Mouse (Mus musculus): ENCODE measurements around the gene Ildr2. TPM values are rescaled to one million over a fixed set of nuclear protein-coding genes. Genes with fewer than 3 reads are reported as not detected.

The Ildr2 gene
- polyA plus RNA-seq, 1 experiment: not detected

- Histone ChIP-seq H3K4me3 (replicated peaks) (peak overlapping the region; percentile 4), H3K4me1 (peaks cover 5% of the 10 kb centered on the region; the same call in 1 of the 2 replicates), H3K27me3 (replicated peaks) (peaks cover 27% of the 10 kb centered on the region), H3K9me3 (peaks cover 6% of the 10 kb centered on the region; the same call in 1 of the 2 replicates), H3K36me3 (replicated peaks; ENCODE audit: low read length) (no peaks in the 10 kb centered on the region)
- no peak for TF ChIP-seq GATA1 (IDR thresholded peaks at IDR 0.05; ENCODE audit: borderline replicate concordance, low read length)
- TF ChIP-seq FLI1 (IDR thresholded peaks at IDR 0.05; ENCODE audit: low read length): no peak
Observed at GRCm38 (mm10) chr1:166282597-166283210, 28.8 kb downstream of the Ildr2 start.

GRCm38 (mm10) chr1:166283451-166283850 lies 29.5 kb downstream of the Ildr2 start:
- no peak for TF ChIP-seq GATA1 (IDR thresholded peaks at IDR 0.05; ENCODE audit: borderline replicate concordance, low read length)
- no peak for TF ChIP-seq FLI1 (IDR thresholded peaks at IDR 0.05; ENCODE audit: low read length)
- H3K4me1 ChIP-seq: peaks cover 5% of the 10 kb centered on the region; the same call in 1 of the 2 replicates
- no peaks in the 10 kb centered on the region for H3K36me3 ChIP-seq (replicated peaks; ENCODE audit: low read length)
- no peak overlapping the region for H3K4me3 ChIP-seq (replicated peaks)
- H3K27me3 ChIP-seq (replicated peaks): peaks cover 27% of the 10 kb centered on the region
- peaks cover 6% of the 10 kb centered on the region; the same call in 1 of the 2 replicates for H3K9me3 ChIP-seq

- Histone ChIP-seq H3K27me3 (replicated peaks) (peaks cover 27% of the 10 kb centered on the region), H3K9me3 (peaks cover 6% of the 10 kb centered on the region; the same call in 1 of the 2 replicates), H3K36me3 (replicated peaks; ENCODE audit: low read length) (no peaks in the 10 kb centered on the region), H3K4me1 (peaks cover 5% of the 10 kb centered on the region; the same call in 1 of the 2 replicates), H3K4me3 (replicated peaks) (no peak overlapping the region)
- TF ChIP-seq GATA1 (IDR thresholded peaks at IDR 0.05; ENCODE audit: borderline replicate concordance, low read length) (no peak), FLI1 (IDR thresholded peaks at IDR 0.05; ENCODE audit: low read length) (no peak)
Observed at GRCm38 (mm10) chr1:166284390-166284789, 30.5 kb downstream of the Ildr2 start.

DNA sequence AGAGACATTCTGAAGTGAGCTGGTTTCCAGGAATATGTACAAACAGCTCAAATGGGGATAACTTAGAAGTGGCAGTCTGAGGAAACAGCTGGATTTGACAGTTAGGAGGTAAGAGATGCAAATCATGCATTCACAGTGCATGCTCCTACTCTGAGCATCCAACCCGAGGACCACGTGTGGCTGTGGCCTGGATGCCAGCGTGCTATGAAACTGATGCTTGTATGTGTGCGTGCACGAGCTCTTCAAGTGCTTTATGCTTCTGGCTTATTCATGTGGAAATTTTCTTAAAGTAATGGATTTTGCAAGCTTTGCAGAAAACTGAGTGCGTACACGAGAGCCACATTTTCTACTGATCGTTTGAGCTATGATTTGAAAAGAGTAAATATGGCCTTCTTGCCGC lies 32.3 kb downstream of the Ildr2 start:
- Histone ChIP-seq H3K4me1 (peaks cover 5% of the 10 kb centered on the region; the same call in 1 of the 2 replicates), H3K27me3 (replicated peaks) (peaks cover 20% of the 10 kb centered on the region), H3K36me3 (replicated peaks; ENCODE audit: low read length) (no peaks in the 10 kb centered on the region), H3K9me3 (peaks cover 6% of the 10 kb centered on the region; the same call in 1 of the 2 replicates), H3K4me3 (replicated peaks) (no peak overlapping the region)
- TF ChIP-seq FLI1 (IDR thresholded peaks at IDR 0.05; ENCODE audit: low read length) (no peak), GATA1 (IDR thresholded peaks at IDR 0.05; ENCODE audit: borderline replicate concordance, low read length) (no peak)

DNA sequence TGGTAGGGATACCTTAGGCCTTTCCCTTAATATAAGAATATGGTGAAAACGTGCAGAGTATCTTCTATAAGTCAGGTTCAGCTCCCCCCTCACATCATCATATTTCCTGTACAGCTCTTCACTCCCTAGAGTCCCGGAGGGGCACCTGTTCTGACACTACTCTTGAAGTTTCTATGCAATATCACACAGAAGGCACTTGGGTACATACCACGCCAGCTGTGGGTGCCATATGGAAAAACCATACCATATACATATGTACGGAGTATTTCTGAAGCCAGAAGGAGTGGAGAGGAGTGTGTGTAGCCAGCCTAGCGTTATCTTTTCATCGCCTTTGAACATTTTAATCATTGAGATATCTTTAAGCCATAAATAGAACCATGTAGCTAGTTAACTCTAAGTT lies 36.6 kb downstream of the Ildr2 start:
- H3K4me3 ChIP-seq (replicated peaks): no peak overlapping the region

GRCm38 (mm10) chr1:166293086-166293485 lies 39.1 kb downstream of the Ildr2 start:
- Histone ChIP-seq H3K9me3 (no peaks in the 10 kb centered on the region; the same call in 1 of the 2 replicates), H3K4me3 (replicated peaks) (no peak overlapping the region), H3K4me1 (no peaks in the 10 kb centered on the region), H3K27me3 (replicated peaks) (peaks cover 15% of the 10 kb centered on the region), H3K36me3 (replicated peaks; ENCODE audit: low read length) (no peaks in the 10 kb centered on the region)
- no peak for TF ChIP-seq GATA1 (IDR thresholded peaks at IDR 0.05; ENCODE audit: borderline replicate concordance, low read length)
- TF ChIP-seq FLI1 (IDR thresholded peaks at IDR 0.05; ENCODE audit: low read length): no peak

More for the DNA sequence above, 36.6 kb downstream of the Ildr2 start:
- Histone ChIP-seq H3K9me3 (no peaks in the 10 kb centered on the region; the same call in 1 of the 2 replicates), H3K4me1 (no peaks in the 10 kb centered on the region), H3K27me3 (replicated peaks) (peaks cover 9% of the 10 kb centered on the region), H3K36me3 (replicated peaks; ENCODE audit: low read length) (no peaks in the 10 kb centered on the region)
- TF ChIP-seq GATA1 (IDR thresholded peaks at IDR 0.05; ENCODE audit: borderline replicate concordance, low read length) (no peak), FLI1 (IDR thresholded peaks at IDR 0.05; ENCODE audit: low read length) (no peak)

DNA sequence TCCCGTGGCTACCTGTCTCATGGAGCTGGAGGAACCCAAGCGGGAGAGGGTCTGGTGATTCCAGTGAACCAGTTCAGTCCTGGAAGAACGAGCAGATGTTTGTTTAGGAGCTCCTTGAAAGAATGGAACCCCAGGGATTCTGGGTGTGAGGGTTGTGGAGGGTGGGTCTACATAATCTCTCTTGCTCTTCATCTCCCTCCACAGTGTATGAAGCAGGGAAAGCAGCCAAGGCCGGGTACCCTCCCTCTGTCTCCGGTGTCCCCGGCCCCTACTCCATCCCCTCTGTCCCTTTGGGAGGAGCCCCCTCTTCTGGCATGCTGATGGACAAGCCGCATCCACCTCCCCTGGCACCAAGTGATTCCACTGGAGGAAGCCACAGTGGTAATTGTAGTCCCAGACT lies 41.6 kb downstream of the Ildr2 start:
- Histone ChIP-seq H3K4me3 (replicated peaks) (no peak overlapping the region), H3K27me3 (replicated peaks) (peaks cover 20% of the 10 kb centered on the region), H3K36me3 (replicated peaks; ENCODE audit: low read length) (no peaks in the 10 kb centered on the region), H3K9me3 (no peaks in the 10 kb centered on the region; the same call in 1 of the 2 replicates), H3K4me1 (no peaks in the 10 kb centered on the region)
- TF ChIP-seq GATA1 (IDR thresholded peaks at IDR 0.05; ENCODE audit: borderline replicate concordance, low read length) (no peak), FLI1 (IDR thresholded peaks at IDR 0.05; ENCODE audit: low read length) (no peak)

GRCm38 (mm10) chr1:166296371-166296770 lies 42.4 kb downstream of the Ildr2 start:
- TF ChIP-seq FLI1 (IDR thresholded peaks at IDR 0.05; ENCODE audit: low read length) (no peak), GATA1 (IDR thresholded peaks at IDR 0.05; ENCODE audit: borderline replicate concordance, low read length) (no peak)
- Histone ChIP-seq H3K9me3 (no peaks in the 10 kb centered on the region), H3K4me3 (replicated peaks) (no peak overlapping the region), H3K27me3 (replicated peaks) (peaks cover 16% of the 10 kb centered on the region), H3K36me3 (replicated peaks; ENCODE audit: low read length) (no peaks in the 10 kb centered on the region), H3K4me1 (no peaks in the 10 kb centered on the region)

- TF ChIP-seq FLI1 (IDR thresholded peaks at IDR 0.05; ENCODE audit: low read length): no peak
- TF ChIP-seq GATA1 (IDR thresholded peaks at IDR 0.05; ENCODE audit: borderline replicate concordance, low read length): no peak
- Histone ChIP-seq H3K27me3 (replicated peaks) (peaks cover 16% of the 10 kb centered on the region), H3K9me3 (no peaks in the 10 kb centered on the region), H3K36me3 (replicated peaks; ENCODE audit: low read length) (no peaks in the 10 kb centered on the region), H3K4me1 (no peaks in the 10 kb centered on the region), H3K4me3 (replicated peaks) (no peak overlapping the region)
Observed at GRCm38 (mm10) chr1:166296971-166297370, 43.0 kb downstream of the Ildr2 start.

DNA sequence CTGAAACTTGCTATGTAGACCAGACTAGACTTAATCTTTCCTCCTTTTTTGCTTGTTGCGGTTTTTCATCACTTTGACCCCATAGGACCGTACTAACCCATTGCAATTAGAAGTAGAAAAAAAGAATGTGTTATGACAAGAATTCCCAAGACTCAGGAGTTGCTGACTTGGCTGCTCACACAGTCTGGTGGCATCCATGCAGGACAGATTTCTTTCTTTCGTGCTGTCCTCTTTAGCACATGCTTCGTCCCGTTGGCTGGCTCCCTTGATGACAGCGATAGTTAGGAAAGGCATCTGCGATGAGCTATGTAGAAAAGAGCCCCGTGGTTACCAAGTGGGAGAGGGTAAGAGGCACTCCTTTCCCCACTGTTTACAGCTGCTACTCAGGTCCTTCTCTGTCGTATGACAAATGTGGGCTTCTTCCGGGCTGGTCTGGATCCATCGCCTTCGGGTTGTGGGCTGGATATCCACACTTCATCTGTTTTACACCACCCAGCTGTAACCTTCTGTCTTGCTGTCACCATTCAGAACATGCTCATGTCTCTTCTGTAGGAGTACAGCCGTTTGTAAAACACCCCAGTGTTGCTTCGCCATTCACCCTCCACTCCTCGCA lies 43.7 kb downstream of the Ildr2 start:
- Histone ChIP-seq H3K27me3 (replicated peaks) (peaks cover 18% of the 10 kb centered on the region), H3K9me3 (no peaks in the 10 kb centered on the region), H3K4me1 (no peaks in the 10 kb centered on the region), H3K4me3 (replicated peaks) (no peak overlapping the region), H3K36me3 (replicated peaks; ENCODE audit: low read length) (no peaks in the 10 kb centered on the region)
- TF ChIP-seq GATA1 (IDR thresholded peaks at IDR 0.05; ENCODE audit: borderline replicate concordance, low read length) (no peak), FLI1 (IDR thresholded peaks at IDR 0.05; ENCODE audit: low read length) (no peak)

Measured in megakaryocyte, embryonic 14.5 days (primary cell).